ENCODE assay signal across 9 mouse cellular contexts in the genomic region with DNA sequence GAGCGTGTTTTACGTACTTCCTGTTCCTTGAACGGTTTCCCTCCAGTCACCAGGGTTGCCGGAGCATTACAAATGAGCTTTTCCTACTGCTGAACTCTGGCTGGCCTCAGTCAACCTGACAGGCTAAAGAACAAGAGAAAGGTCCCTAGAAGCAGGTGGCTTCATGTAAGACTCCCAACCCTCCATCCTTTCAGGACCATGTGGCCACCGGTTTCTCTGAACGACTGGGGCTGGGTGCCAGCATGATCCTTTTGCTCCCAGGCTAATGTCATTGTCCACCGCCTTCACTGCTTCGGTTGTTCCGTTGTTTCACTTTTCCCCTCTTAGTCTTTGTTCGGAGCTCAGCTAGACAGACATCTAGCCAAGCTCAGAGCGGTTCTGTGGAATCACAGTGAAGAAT.
DNase-seq lines count a peak whose midpoint lies in the region; ATAC-seq and TF ChIP-seq lines count a peak whose summit lies in the region.
"Had no signal": no experiment of that assay in that cellular context is flagged by ENCODE, and none has a peak within 500 bp of the region (broad histone marks: within the 10 kb centered on the region; RNA-seq: fewer than 3 reads in every experiment).

No protein-coding gene starts in this region.

- peaks cover 13% of the 10 kb centered on the region; the same call in 1 of the 2 replicates for H3K27me3 ChIP-seq in hindbrain, embryonic 12.5 days
- H3K27me3 ChIP-seq in lung, embryonic 14.5 days (ENCODE audit: insufficient read depth, low read length), result no peaks in the 10 kb centered on the region
- H3K27me3 ChIP-seq: liver, embryonic 15.5 days had no signal

- H3K4me1 ChIP-seq in hindbrain, embryonic 12.5 days, result no peaks in the 10 kb centered on the region
- no peaks in the 10 kb centered on the region for H3K4me1 ChIP-seq in lung, embryonic 14.5 days (ENCODE audit: insufficient read depth)
- H3K4me1 ChIP-seq: liver, embryonic 15.5 days had no signal

- 36% methylated on average over 11 of the region's 11 CpGs for WGBS in hindbrain, embryonic 12.5 days
- WGBS in lung, embryonic 14.5 days, result 64% methylated on average over 11 of the region's 11 CpGs

- H3K27ac ChIP-seq in hindbrain, embryonic 12.5 days, result no peak overlapping the region
- no peak overlapping the region for H3K27ac ChIP-seq in lung, embryonic 14.5 days (ENCODE audit: low read depth)
- H3K27ac ChIP-seq: liver, embryonic 15.5 days had no signal

- 0 out of 2 replicates have a peak overlapping the region, but pooled peaks have one; percentile 9 for H3K4me2 ChIP-seq in hindbrain, embryonic 12.5 days (replicated peaks)
- peak overlapping the region; percentile 16 for H3K4me2 ChIP-seq in lung, embryonic 14.5 days
- H3K4me2 ChIP-seq: liver, embryonic 15.5 days had no signal

- H3K9ac ChIP-seq in hindbrain, embryonic 12.5 days, result no peak overlapping the region
- H3K9ac ChIP-seq in lung, embryonic 14.5 days, result no peak overlapping the region
- H3K9ac ChIP-seq: liver, embryonic 15.5 days had no signal

- intact Hi-C loops in left cerebral cortex, postnatal 4 days (cut with DNase I), result no loop called here

- no peak for TF ChIP-seq CTCF in lung, embryonic 14.5 days (IDR thresholded peaks at IDR 0.05; ENCODE audit: low read depth)

- peak; percentile 35 for ATAC-seq in hindbrain, embryonic 12.5 days (ENCODE audit: low FRiP score)
- no peak for ATAC-seq in lung, embryonic 14.5 days (ENCODE audit: insufficient read depth)

- H3K4me3 ChIP-seq in hindbrain, embryonic 12.5 days, result no peak overlapping the region
- no peak overlapping the region for H3K4me3 ChIP-seq in lung, embryonic 14.5 days (ENCODE audit: low read depth, low read length)
- H3K4me3 ChIP-seq: liver, embryonic 15.5 days had no signal

- peak; percentile 10 for DNase-seq in right cerebral cortex, postnatal 4 days
- no peak for DNase-seq in right cerebral cortex, postnatal 14 days
- peak; percentile 25 for DNase-seq in lung, embryonic 14.5 days
- DNase-seq in left cerebral cortex, postnatal 4 days, result no peak
- no peak for DNase-seq in c-Kit-positive CD71-positive TER-119-positive erythroid progenitor cells, embryonic 14.5 days (ENCODE audit: low spot score)
- DNase-seq in layer of hippocampus, adult 8-10 months (ENCODE audit: low spot score in 2 of 2), result no peak
- no peak for DNase-seq in ovary, postnatal 14 days (ENCODE audit: low spot score)

- no peaks in the 10 kb centered on the region for H3K9me3 ChIP-seq in hindbrain, embryonic 12.5 days (replicated peaks)
- no peaks in the 10 kb centered on the region for H3K9me3 ChIP-seq in lung, embryonic 14.5 days (ENCODE audit: low read depth, low read length)
- H3K9me3 ChIP-seq: liver, embryonic 15.5 days had no signal

- no peaks in the 10 kb centered on the region for H3K36me3 ChIP-seq in hindbrain, embryonic 12.5 days
- H3K36me3 ChIP-seq in lung, embryonic 14.5 days (ENCODE audit: insufficient read depth), result no peaks in the 10 kb centered on the region
- H3K36me3 ChIP-seq: liver, embryonic 15.5 days had no signal

Comparison
In these comparisons a context has a peak if more than half of its experiments do, and no peak if none do; other contexts are left out.
1. DNase-seq: peak in right cerebral cortex, postnatal 4 days (single experiment) and lung, embryonic 14.5 days (single experiment); none in right cerebral cortex, postnatal 14 days (single experiment), left cerebral cortex, postnatal 4 days (single experiment), c-Kit-positive CD71-positive TER-119-positive erythroid progenitor cells, embryonic 14.5 days (single experiment), layer of hippocampus, adult 8-10 months (0 of 2) and ovary, postnatal 14 days (single experiment).